Mouse (Mus musculus) MEL (cell line): ENCODE measurements around the gene Zfp981.

ENCODE experiments used
- CTCF ChIP-seq, 3 experiments: IDR thresholded peaks in 2 of 3; conservative IDR thresholded peaks in 1 of 3; 2 replicates each; pipeline ENCODE4 v1.5.1; 2011 to 2012; ENCODE audit warnings: low read length in 3 of 3, low read depth in 2 of 3, mild to moderate bottlenecking in 2 of 3, improper control_type of control experiment in 1 of 3, inconsistent platforms in 1 of 3, mixed read lengths in 1 of 3, moderate library complexity in 1 of 3; ENCODE audit not compliant: control insufficient read depth in 1 of 3, insufficient read depth in 1 of 3, poor library complexity in 1 of 3, severe bottlenecking in 1 of 3
- EP300 ChIP-seq, 2 experiments: IDR thresholded peaks; 2 replicates each; pipeline ENCODE4 v1.6.1; 2011; ENCODE audit warnings: improper control_type of control experiment in 2 of 2, low read length in 2 of 2, low read depth in 1 of 2, mild to moderate bottlenecking in 1 of 2
- HCFC1 ChIP-seq: IDR thresholded peaks from 2 replicates; pipeline ENCODE4 v1.6.1; 2012; ENCODE audit warnings: low read depth, mild to moderate bottlenecking, inconsistent platforms, low read length, improper control_type of control experiment, moderate library complexity
- TCF12 ChIP-seq: IDR thresholded peaks from 2 replicates; pipeline ENCODE4 v1.6.1; 2014; ENCODE audit warnings: low read depth, mild to moderate bottlenecking, inconsistent platforms, low read length, improper control_type of control experiment, moderate library complexity
- USF1 ChIP-seq: IDR thresholded peaks from 2 replicates; pipeline ENCODE4 v1.6.1; 2014; ENCODE audit warnings: low read depth, mild to moderate bottlenecking, inconsistent platforms, low read length, improper control_type of control experiment, moderate library complexity
- ZNF384 ChIP-seq: IDR thresholded peaks from 2 replicates; pipeline ENCODE4 v1.6.1; 2012; ENCODE audit warnings: low read depth, mild to moderate bottlenecking, inconsistent platforms, low read length, improper control_type of control experiment

DNA sequence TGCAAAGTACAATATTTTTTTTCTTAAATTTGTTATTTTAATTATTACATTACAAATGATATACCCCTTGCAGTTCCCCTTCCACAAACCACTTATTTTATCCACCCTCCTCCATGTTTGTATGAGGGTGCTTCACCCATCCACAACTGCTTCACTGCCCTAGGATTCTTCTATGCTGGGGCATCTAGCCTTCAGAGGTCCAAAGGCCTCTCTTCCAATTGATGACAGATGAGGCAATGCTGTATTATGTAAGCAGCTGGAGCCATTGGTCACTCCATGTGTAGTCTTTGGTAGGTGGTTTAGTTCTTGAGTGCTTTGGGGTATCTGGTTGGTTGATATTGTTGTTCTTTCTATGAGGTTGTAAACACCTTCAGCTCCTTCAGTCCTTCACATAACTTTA is 34.1 kb downstream of the Zfp981 start:
- TF ChIP-seq CTCF (IDR thresholded peaks at IDR 0.05 in 2 of 3, conservative IDR thresholded peaks at IDR 0.05 in 1 of 3; ENCODE audit: control insufficient read depth in 1 of 3, insufficient read depth in 1 of 3, low read depth in 2 of 3, low read length in 3 of 3, poor library complexity in 1 of 3, severe bottlenecking in 1 of 3) (no peak), HCFC1 (no peak), TCF12 (no peak), ZNF384 (no peak), EP300 (IDR thresholded peaks at IDR 0.05; ENCODE audit: low read depth in 1 of 2, low read length in 2 of 2) (no peak), USF1 (no peak)
